9 mouse cellular contexts compared by ENCODE assay signal in the genomic region with DNA sequence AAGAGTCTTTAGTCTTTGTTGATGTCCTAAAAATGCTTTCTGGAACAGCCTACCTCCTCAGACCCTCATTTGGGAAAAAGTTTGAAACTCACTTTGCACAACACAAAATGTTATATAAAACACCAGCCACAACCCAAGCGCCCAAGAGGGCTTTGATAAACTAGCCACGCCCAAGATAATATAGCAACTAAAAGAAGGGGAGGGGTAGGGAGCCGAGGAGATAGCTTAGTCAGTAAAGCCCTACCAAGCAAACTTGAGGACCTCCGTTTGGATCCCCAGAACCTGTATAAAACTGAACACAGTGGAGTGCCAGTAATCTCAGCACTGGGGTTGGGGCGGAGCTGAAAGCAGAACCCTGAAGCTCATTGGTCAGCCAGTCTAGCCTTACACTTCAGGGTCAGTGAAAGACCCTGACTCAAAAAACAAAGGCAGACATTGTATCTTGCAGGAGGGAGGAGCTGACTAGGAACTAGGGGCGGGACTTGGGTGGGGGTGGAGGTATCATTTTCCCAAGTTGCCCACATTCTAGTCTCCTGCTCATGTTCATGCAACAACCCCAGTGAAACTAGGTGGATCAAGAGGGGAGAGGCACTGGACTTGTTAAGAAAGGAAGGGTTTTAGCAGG. TPM values are rescaled to one million over a fixed set of nuclear protein-coding genes. Genes with fewer than 3 reads are reported as not detected.
A peak's percentile ranks its signal among the peaks of the same experiment; 100 is the strongest.
DNase-seq lines count a peak whose midpoint lies in the region; ATAC-seq and TF ChIP-seq lines count a peak whose summit lies in the region.
"Had no signal": no experiment of that assay in that cellular context is flagged by ENCODE, and none has a peak within 500 bp of the region (broad histone marks: within the 10 kb centered on the region; RNA-seq: fewer than 3 reads in every experiment).

No protein-coding gene starts in this region.

- peak; percentile 64; the same call in 1 of the 2 replicates for ATAC-seq in forebrain, embryonic 16.5 days
- peak; percentile 55; the same call in 1 of the 2 replicates for ATAC-seq in liver, embryonic 14.5 days (ENCODE audit: insufficient read depth)

- H3K36me3 ChIP-seq in ES-E14 (ENCODE audit: control insufficient read depth, insufficient read depth, low read length, poor library complexity, severe bottlenecking), result no peaks in the 10 kb centered on the region
- H3K36me3 ChIP-seq in forebrain, embryonic 16.5 days (ENCODE audit: control insufficient read depth, insufficient read depth), result no peaks in the 10 kb centered on the region
- H3K36me3 ChIP-seq in liver, embryonic 14.5 days (replicated peaks; ENCODE audit: control insufficient read depth, insufficient read depth, low read depth), result no peaks in the 10 kb centered on the region
- H3K36me3 ChIP-seq: hindbrain, embryonic 15.5 days had no signal

- H3K4me2 ChIP-seq in forebrain, embryonic 16.5 days (ENCODE audit: low read length), result no peak overlapping the region
- peak overlapping the region; percentile 92 for H3K4me2 ChIP-seq in liver, embryonic 14.5 days (ENCODE audit: low read depth)

- TF ChIP-seq POLR2A in brain, embryonic 14.5 days (IDR thresholded peaks at IDR 0.05; ENCODE audit: borderline replicate concordance, extremely low read depth, insufficient read depth, insufficient read length, poor library complexity, severe bottlenecking), result no peak

- in situ Hi-C loops in ES-E14 (cut with MboI; ENCODE audit: low sequenced_read_pairs in 2 of 2, unreplicated experiment in 2 of 2), result no loop called here

- DNase-seq in ES-E14 (ENCODE audit: low read depth, low spot score), result peak; percentile 68
- peak; percentile 80 for DNase-seq in brain, embryonic 14.5 days (ENCODE audit: low read depth)
- DNase-seq in liver, embryonic 14.5 days (ENCODE audit: low read depth in 3 of 3, low spot score in 3 of 3), result no peak
- DNase-seq in right cerebral cortex, postnatal 10 days (ENCODE audit: low spot score in 2 of 2), result no peak
- DNase-seq in layer of hippocampus, adult 18-20 months (ENCODE audit: low spot score in 2 of 2), result no peak
- no peak for DNase-seq in cerebellum, adult 11 months
- DNase-seq: spleen, adult 18-20 months had no signal

- H3K27ac ChIP-seq in ES-E14 (ENCODE audit: insufficient read depth, low read depth, low read length, poor library complexity, severe bottlenecking), result peak overlapping the region; percentile 94; the same call in 1 of the 2 replicates
- H3K27ac ChIP-seq in forebrain, embryonic 16.5 days (ENCODE audit: low read length), result no peak overlapping the region
- no peak overlapping the region; the same call in 1 of the 2 replicates for H3K27ac ChIP-seq in liver, embryonic 14.5 days
- H3K27ac ChIP-seq: hindbrain, embryonic 15.5 days had no signal

- no peaks in the 10 kb centered on the region for H3K9me3 ChIP-seq in ES-E14 (ENCODE audit: control insufficient read depth, insufficient read depth, low read depth, low read length)
- no peaks in the 10 kb centered on the region for H3K9me3 ChIP-seq in forebrain, embryonic 16.5 days (ENCODE audit: control insufficient read depth, low read length)
- H3K9me3 ChIP-seq in liver, embryonic 14.5 days (ENCODE audit: control insufficient read depth, low read length), result peaks cover 4% of the 10 kb centered on the region
- H3K9me3 ChIP-seq: hindbrain, embryonic 15.5 days had no signal

- H3K4me1 ChIP-seq in ES-E14 (ENCODE audit: control insufficient read depth in 2 of 2, insufficient read depth in 2 of 2, low read length in 2 of 2, poor library complexity in 1 of 2), result peaks cover 0 to 6% of the 10 kb centered on the region in 2 experiments; a peak in 2 of 4 replicates
- peaks cover 11% of the 10 kb centered on the region for H3K4me1 ChIP-seq in forebrain, embryonic 16.5 days (replicated peaks; ENCODE audit: control insufficient read depth, insufficient read depth, low read length)
- peaks cover 24 to 35% of the 10 kb centered on the region in 2 experiments for H3K4me1 ChIP-seq in liver, embryonic 14.5 days (replicated peaks; ENCODE audit: control insufficient read depth in 2 of 2, insufficient read depth in 2 of 2, low read length in 1 of 2)

- peak overlapping the region in 1 of 2 experiments; percentile 41; a peak in 2 of 4 replicates for H3K4me3 ChIP-seq in ES-E14 (ENCODE audit: insufficient read depth in 1 of 2, low read depth in 1 of 2, low read length in 2 of 2, poor library complexity in 1 of 2, severe bottlenecking in 1 of 2)
- H3K4me3 ChIP-seq in forebrain, embryonic 16.5 days (replicated peaks; ENCODE audit: low read length), result no peak overlapping the region
- no peak overlapping the region for H3K4me3 ChIP-seq in liver, embryonic 14.5 days (ENCODE audit: insufficient read depth in 1 of 2, low read depth in 2 of 2, low read length in 2 of 2)

- no peak; the same call in 1 of the 2 replicates for TF ChIP-seq EP300 in liver, embryonic 14.5 days (IDR thresholded peaks at IDR 0.05; ENCODE audit: low read depth)

- H3K9ac ChIP-seq in ES-E14 (ENCODE audit: insufficient read depth, low read depth, low read length, poor library complexity, severe bottlenecking), result peak overlapping the region; percentile 24; the same call in 1 of the 2 replicates
- H3K9ac ChIP-seq in forebrain, embryonic 16.5 days (replicated peaks; ENCODE audit: low read depth, low read length), result no peak overlapping the region
- H3K9ac ChIP-seq in liver, embryonic 14.5 days (replicated peaks), result peak overlapping the region; percentile 77; the same call in 1 of the 2 replicates
- H3K9ac ChIP-seq: hindbrain, embryonic 15.5 days had no signal

- TF ChIP-seq CTCF in brain, embryonic 14.5 days (IDR thresholded peaks at IDR 0.05; ENCODE audit: borderline replicate concordance, extremely low read depth, insufficient read depth, insufficient read length), result no peak
- TF ChIP-seq CTCF in liver, embryonic 14.5 days (IDR thresholded peaks at IDR 0.05; ENCODE audit: low read depth), result no peak

- H3K27me3 ChIP-seq in forebrain, embryonic 16.5 days (replicated peaks; ENCODE audit: control insufficient read depth, insufficient read depth, low read length), result no peaks in the 10 kb centered on the region
- H3K27me3 ChIP-seq in liver, embryonic 14.5 days (ENCODE audit: control insufficient read depth, insufficient read depth, low read length), result no peaks in the 10 kb centered on the region
- H3K27me3 ChIP-seq: hindbrain, embryonic 15.5 days had no signal

- WGBS in forebrain, embryonic 16.5 days, result 14% methylated on average over 6 of the region's 6 CpGs
- 15% methylated on average over 6 of the region's 6 CpGs for WGBS in liver, embryonic 14.5 days (ENCODE audit: insufficient replicate concordance)

TF ChIP-seq in ES-E14, 5 proteins besides CTCF, POLR2A, EP300 and RAD21:
- TF ChIP-seq HCFC1 (IDR thresholded peaks at IDR 0.05; ENCODE audit: borderline replicate concordance, insufficient read depth, low read length) (no peak), MAFK (IDR thresholded peaks at IDR 0.05; ENCODE audit: insufficient read depth, low read depth, low read length) (0 out of 2 replicates have a peak, but pooled peaks have one; percentile 33), ZNF384 (IDR thresholded peaks at IDR 0.05; ENCODE audit: low read depth, low read length) (peak; percentile 8; the same call in 1 of the 2 replicates)

RNA-seq across cellular contexts. Expression of gene Tgm2, which starts 6.6 kb away (rescaled TPM):
- total RNA-seq in ES-E14 (2012; rRNA removed), result 9.2 and 25.0 TPM in 2 replicates
- 6.2 and 9.7 TPM in 2 replicates for polyA plus RNA-seq in brain, embryonic 14.5 days (2012; rRNA removed)
- 5.0 and 7.5 TPM in 2 replicates for polyA plus RNA-seq in forebrain, embryonic 16.5 days (2015; fragmentation: Nextera tagmentation; extraction: Ambion mirVana)
- polyA plus RNA-seq in liver, embryonic 14.5 days (2012; rRNA removed), result 41.9 and 44.6 TPM in 2 replicates
- 34.6 and 37.7 TPM in 2 replicates for polyA plus RNA-seq in liver, embryonic 14.5 days (2014; fragmentation: Nextera tagmentation; extraction: Ambion mirVana)
- total RNA-seq in layer of hippocampus, adult 18-20 months (2021), result 10 to 100 TPM; 11.0 to 11.1 TPM

Comparison
In these comparisons a context has a peak if more than half of its experiments do, and no peak if none do; other contexts are left out.
1. DNase-seq: peak in ES-E14 (single experiment) and brain, embryonic 14.5 days (single experiment); none in liver, embryonic 14.5 days (0 of 3), right cerebral cortex, postnatal 10 days (0 of 2), layer of hippocampus, adult 18-20 months (0 of 2) and cerebellum, adult 11 months (single experiment).